Mouse (Mus musculus) lung, adult 2 months (tissue): Measurements from ENCODE around the gene Bloc1s4. TPM values are rescaled to one million over a fixed set of nuclear protein-coding genes. Genes with fewer than 3 reads are reported as not detected.

ENCODE experiments used
- DNase-seq: peaks from one replicate; pipeline ENCODE4 v3.0.0; 2022
- H3K4me1 ChIP-seq: fragments of 200-500 bp; 2 replicates; pipeline ENCODE4 v1.6.1; 2011; ENCODE audit warnings: low read length; ENCODE audit not compliant: control insufficient read depth, insufficient read depth
- H3K4me3 ChIP-seq: fragments of 200-500 bp; replicated peaks from 2 replicates; pipeline ENCODE3; 2011; ENCODE audit warnings: low read depth, mild to moderate bottlenecking, control low read depth, low read length; ENCODE audit errors: extremely low read depth
- CTCF ChIP-seq: fragments of 200-500 bp; IDR thresholded peaks from 2 replicates; pipeline ENCODE4 v1.5.1; 2011; ENCODE audit warnings: mild to moderate bottlenecking, low read length, control low read depth; ENCODE audit not compliant: insufficient read depth
- POLR2A ChIP-seq: fragments of 200-500 bp; IDR thresholded peaks from 2 replicates; pipeline ENCODE4 v1.6.1; 2011; ENCODE audit warnings: low read depth, mild to moderate bottlenecking, control low read depth, low read length, borderline replicate concordance; ENCODE audit errors: extremely low read depth
- WGBS: fragments of 180-500 bp; shearing (Covaris S2); methylation state at CpG from one replicate; pipeline ENCODE4 v1.1.7; 2018; 5-methylcytosine and 5-hydroxymethylcytosine counted together
- polyA plus RNA-seq: library from polyadenylated mRNA; depleted of rRNA; stranded (reverse); fragments of >200 nt; gene quantifications from 2 replicates; pipeline ENCODE4 v1.2.3, GENCODE M21; 2012

Gene Bloc1s4
- polyA plus RNA-seq, 1 experiment: 25.7 TPM

- H3K4me3 ChIP-seq: no peak overlapping the region
- TF ChIP-seq CTCF: no peak
- H3K4me1 ChIP-seq: peaks cover 4% of the 10 kb centered on the region; the same call in 1 of the 2 replicates
- WGBS: 56% methylated on average over 3 of the region's 3 CpGs
- DNase-seq: no peak
These were observed 17.8 kb downstream of the Bloc1s4 start for GRCm38 (mm10) chr5:36730689-36731088.

GRCm38 (mm10) chr5:36729923-36730322 lies 18.5 kb downstream of the Bloc1s4 start:
- H3K4me3 ChIP-seq: no peak overlapping the region
- 85% methylated on average over 2 of the region's 2 CpGs for WGBS
- peaks cover 4% of the 10 kb centered on the region; the same call in 1 of the 2 replicates for H3K4me1 ChIP-seq
- DNase-seq: no peak
- TF ChIP-seq POLR2A (no peak), CTCF (no peak)

- Histone ChIP-seq H3K4me3 (no peak overlapping the region), H3K4me1 (peaks cover 4% of the 10 kb centered on the region; the same call in 1 of the 2 replicates)
- WGBS: 78% methylated on average over 4 of the region's 4 CpGs
- TF ChIP-seq CTCF: no peak
- TF ChIP-seq POLR2A: no peak
- no peak for DNase-seq
These were observed 19.4 kb downstream of the Bloc1s4 start for GRCm38 (mm10) chr5:36729086-36729473.

- H3K4me3 ChIP-seq: no peak overlapping the region
- no peak for TF ChIP-seq CTCF
- no peak for TF ChIP-seq POLR2A
- peaks cover 4% of the 10 kb centered on the region; the same call in 1 of the 2 replicates for H3K4me1 ChIP-seq
- DNase-seq: no peak
- WGBS: 77% methylated on average over 8 of the region's 8 CpGs
These were observed 19.9 kb downstream of the Bloc1s4 start for GRCm38 (mm10) chr5:36728403-36729085.

GRCm38 (mm10) chr5:36727776-36728175 lies 20.7 kb downstream of the Bloc1s4 start:
- no peak overlapping the region for H3K4me3 ChIP-seq
- WGBS: 72% methylated on average over 7 of the region's 7 CpGs
- peaks cover 4% of the 10 kb centered on the region; the same call in 1 of the 2 replicates for H3K4me1 ChIP-seq

GRCm38 (mm10) chr5:36727136-36727535 lies 21.3 kb downstream of the Bloc1s4 start:
- Histone ChIP-seq H3K4me1 (peaks cover 5% of the 10 kb centered on the region; the same call in 1 of the 2 replicates), H3K4me3 (no peak overlapping the region)
- TF ChIP-seq POLR2A (no peak), CTCF (no peak)
- WGBS: 49% methylated on average over 2 of the region's 2 CpGs
- no peak for DNase-seq

More at GRCm38 (mm10) chr5:36727776-36728175, 20.7 kb downstream of the Bloc1s4 start:
- no peak for DNase-seq
- TF ChIP-seq CTCF (no peak), POLR2A (no peak)

- DNase-seq: no peak
- Histone ChIP-seq H3K4me3 (peak overlapping the region; percentile 46), H3K4me1 (peaks cover 7% of the 10 kb centered on the region; the same call in 1 of the 2 replicates)
- TF ChIP-seq CTCF: no peak
- TF ChIP-seq POLR2A: no peak
- 40% methylated on average over 9 of the region's 9 CpGs for WGBS
These were observed 22.1 kb downstream of the Bloc1s4 start for GRCm38 (mm10) chr5:36726387-36726801.

GRCm38 (mm10) chr5:36725861-36726260 lies 22.6 kb downstream of the Bloc1s4 start:
- WGBS: 52% methylated on average over 12 of the region's 12 CpGs
- DNase-seq: no peak
- Histone ChIP-seq H3K4me3 (no peak overlapping the region), H3K4me1 (peaks cover 7% of the 10 kb centered on the region; the same call in 1 of the 2 replicates)
- TF ChIP-seq POLR2A (no peak), CTCF (no peak)

GRCm38 (mm10) chr5:36724274-36724673 lies 24.2 kb downstream of the Bloc1s4 start:
- no peak for DNase-seq
- TF ChIP-seq POLR2A (no peak), CTCF (no peak)
- Histone ChIP-seq H3K4me1 (peaks cover 7% of the 10 kb centered on the region; the same call in 1 of the 2 replicates), H3K4me3 (no peak overlapping the region)
- WGBS: 53% methylated on average over 7 of the region's 7 CpGs

GRCm38 (mm10) chr5:36723356-36723755 lies 25.1 kb downstream of the Bloc1s4 start:
- DNase-seq: no peak
- Histone ChIP-seq H3K4me3 (no peak overlapping the region), H3K4me1 (peaks cover 7% of the 10 kb centered on the region; the same call in 1 of the 2 replicates)
- TF ChIP-seq POLR2A (no peak), CTCF (no peak)
- WGBS: 67% methylated on average over 9 of the region's 9 CpGs
